Mouse (Mus musculus): ENCODE data around the gene Sipa1l2. TPM values are rescaled to one million over a fixed set of nuclear protein-coding genes. Genes with fewer than 3 reads are reported as not detected.

Sipa1l2 gene
- polyA plus RNA-seq, 1 experiment, result 6.5 TPM

DNA sequence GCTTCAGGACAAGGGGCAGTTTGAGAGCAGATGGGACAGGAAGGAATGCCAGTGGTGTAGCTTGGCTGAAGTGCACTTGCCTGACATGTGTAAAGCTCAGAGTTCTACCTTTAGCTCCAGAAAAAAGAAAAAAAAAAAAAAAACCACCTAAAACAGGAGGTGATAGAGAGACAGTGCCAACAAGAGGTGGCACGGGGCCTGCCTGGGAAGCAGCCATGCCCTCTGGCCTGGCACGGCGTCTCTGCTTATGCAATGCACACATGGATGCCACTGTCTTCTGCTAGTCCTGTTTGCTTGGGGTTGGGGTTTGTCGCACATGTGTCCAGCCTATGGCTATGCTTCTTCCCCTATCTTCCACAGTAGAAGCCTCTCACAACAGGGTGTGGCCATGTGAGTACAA, 2.6 kb upstream of the Sipa1l2 start:
- Histone ChIP-seq H3K79me3 (ENCODE audit: low read depth) (peaks cover 2% of the 10 kb centered on the region), H3K27me3 (ENCODE audit: control insufficient read depth, insufficient read depth, insufficient read length) (no peaks in the 10 kb centered on the region), H3K79me2 (ENCODE audit: control insufficient read depth, insufficient read depth) (peaks cover 5% of the 10 kb centered on the region), H3K36me3 (ENCODE audit: control insufficient read depth, insufficient read depth) (no peaks in the 10 kb centered on the region), H3K4me3 (ENCODE audit: insufficient read depth, poor library complexity, severe bottlenecking) (no peak overlapping the region), H3ac (ENCODE audit: control insufficient read depth, insufficient read length, low read depth) (no peak overlapping the region)
- TF ChIP-seq CEBPB (IDR thresholded peaks at IDR 0.05; ENCODE audit: low read depth) (no peak), CTCF (IDR thresholded peaks at IDR 0.05; ENCODE audit: control insufficient read depth, insufficient read depth, insufficient read length) (no peak), MYOD1 (IDR thresholded peaks at IDR 0.05; ENCODE audit: control insufficient read depth, insufficient read length, low read depth) (no peak), FOSL1 (IDR thresholded peaks at IDR 0.05; ENCODE audit: insufficient read depth, low read length, poor library complexity, severe bottlenecking) (no peak), MAX (IDR thresholded peaks at IDR 0.05) (no peak), USF1 (IDR thresholded peaks at IDR 0.05; ENCODE audit: low read depth) (no peak), MYOG (IDR thresholded peaks at IDR 0.05; ENCODE audit: control insufficient read depth, extremely low read depth, insufficient read length) (no peak)

DNA sequence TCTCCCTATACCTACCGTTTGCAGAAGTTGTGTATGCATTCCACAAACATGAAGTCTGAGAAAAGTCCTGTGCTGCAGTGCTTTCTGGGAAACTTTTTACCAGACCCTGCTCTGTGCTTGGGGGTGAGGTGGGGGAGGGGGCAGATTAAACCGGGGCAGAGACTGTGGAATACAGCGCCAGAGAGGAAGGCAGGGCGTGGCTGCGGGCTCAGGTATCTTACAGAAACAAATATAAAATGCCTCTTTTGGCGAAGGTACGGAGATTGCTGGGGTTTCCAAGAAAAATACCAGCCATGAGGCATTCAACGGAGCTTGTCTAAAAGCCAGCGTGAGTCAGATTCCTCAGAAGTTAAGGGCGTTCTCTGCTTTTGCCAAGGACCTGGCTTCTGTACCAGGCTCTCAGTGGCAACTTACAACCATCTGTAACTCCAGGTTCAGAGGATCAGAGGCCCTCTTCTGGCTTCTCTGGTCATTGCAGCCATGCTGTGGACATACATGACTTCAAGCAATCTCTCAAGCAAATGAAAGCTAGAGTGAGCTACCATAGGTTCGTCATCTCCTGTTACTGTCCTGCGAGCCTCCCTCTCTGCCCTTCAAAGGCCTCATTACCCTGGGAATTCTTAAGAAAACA, 1.3 kb upstream of the Sipa1l2 start:
- Histone ChIP-seq H3K79me2 (ENCODE audit: control insufficient read depth, insufficient read depth) (peaks cover 5% of the 10 kb centered on the region), H3K79me3 (ENCODE audit: low read depth) (peaks cover 2% of the 10 kb centered on the region), H3ac (ENCODE audit: control insufficient read depth, insufficient read length, low read depth) (no peak overlapping the region), H3K4me3 (ENCODE audit: insufficient read depth, poor library complexity, severe bottlenecking) (no peak overlapping the region), H3K27me3 (ENCODE audit: control insufficient read depth, insufficient read depth, insufficient read length) (no peaks in the 10 kb centered on the region), H3K36me3 (ENCODE audit: control insufficient read depth, insufficient read depth) (no peaks in the 10 kb centered on the region)
- no peak for TF ChIP-seq MYOG (IDR thresholded peaks at IDR 0.05; ENCODE audit: control insufficient read depth, extremely low read depth, insufficient read length)
- no peak for TF ChIP-seq MYOD1 (IDR thresholded peaks at IDR 0.05; ENCODE audit: control insufficient read depth, insufficient read length, low read depth)
- TF ChIP-seq FOSL1 (IDR thresholded peaks at IDR 0.05; ENCODE audit: insufficient read depth, low read length, poor library complexity, severe bottlenecking), result no peak
- TF ChIP-seq CEBPB (IDR thresholded peaks at IDR 0.05; ENCODE audit: low read depth), result no peak
- TF ChIP-seq CTCF (IDR thresholded peaks at IDR 0.05; ENCODE audit: control insufficient read depth, insufficient read depth, insufficient read length), result no peak
- no peak for TF ChIP-seq USF1 (IDR thresholded peaks at IDR 0.05; ENCODE audit: low read depth)
- no peak for TF ChIP-seq MAX (IDR thresholded peaks at IDR 0.05)

DNA sequence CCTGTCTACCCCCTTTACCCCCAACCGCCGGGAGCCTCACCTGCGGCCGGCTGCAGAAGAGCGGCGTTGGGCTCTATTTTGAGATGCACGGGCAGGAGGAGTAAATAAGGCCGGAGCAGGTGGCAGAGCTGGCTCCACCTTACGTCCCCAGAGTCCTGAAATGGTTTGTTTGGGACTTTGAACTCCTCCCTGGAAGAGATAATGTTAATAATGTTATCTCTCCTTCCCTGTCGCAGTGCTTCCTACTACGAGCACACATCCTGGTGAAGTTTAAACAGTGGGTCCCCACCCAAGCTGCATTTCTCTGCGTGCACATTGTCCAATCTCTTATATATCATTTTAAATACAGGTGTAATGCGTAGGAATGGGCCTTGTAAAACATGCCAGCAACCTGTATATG, 781 bp upstream of the Sipa1l2 start:
- no peak for TF ChIP-seq MYOD1 (IDR thresholded peaks at IDR 0.05; ENCODE audit: control insufficient read depth, insufficient read length, low read depth)
- TF ChIP-seq FOSL1 (IDR thresholded peaks at IDR 0.05; ENCODE audit: insufficient read depth, low read length, poor library complexity, severe bottlenecking), result no peak
- TF ChIP-seq USF1 (IDR thresholded peaks at IDR 0.05; ENCODE audit: low read depth), result no peak
- no peak for TF ChIP-seq CEBPB (IDR thresholded peaks at IDR 0.05; ENCODE audit: low read depth)
- TF ChIP-seq CTCF (IDR thresholded peaks at IDR 0.05; ENCODE audit: control insufficient read depth, insufficient read depth, insufficient read length), result no peak
- TF ChIP-seq MAX (IDR thresholded peaks at IDR 0.05), result no peak
- no peak for TF ChIP-seq MYOG (IDR thresholded peaks at IDR 0.05; ENCODE audit: control insufficient read depth, extremely low read depth, insufficient read length)
- H3K27me3 ChIP-seq (ENCODE audit: control insufficient read depth, insufficient read depth, insufficient read length), result no peaks in the 10 kb centered on the region
- H3ac ChIP-seq (ENCODE audit: control insufficient read depth, insufficient read length, low read depth), result peak overlapping the region; percentile 82
- no peaks in the 10 kb centered on the region for H3K36me3 ChIP-seq (ENCODE audit: control insufficient read depth, insufficient read depth)
- H3K79me3 ChIP-seq (ENCODE audit: low read depth), result peaks cover 2% of the 10 kb centered on the region
- H3K79me2 ChIP-seq (ENCODE audit: control insufficient read depth, insufficient read depth), result peaks cover 5% of the 10 kb centered on the region
- H3K4me3 ChIP-seq (ENCODE audit: insufficient read depth, poor library complexity, severe bottlenecking), result no peak overlapping the region

DNA sequence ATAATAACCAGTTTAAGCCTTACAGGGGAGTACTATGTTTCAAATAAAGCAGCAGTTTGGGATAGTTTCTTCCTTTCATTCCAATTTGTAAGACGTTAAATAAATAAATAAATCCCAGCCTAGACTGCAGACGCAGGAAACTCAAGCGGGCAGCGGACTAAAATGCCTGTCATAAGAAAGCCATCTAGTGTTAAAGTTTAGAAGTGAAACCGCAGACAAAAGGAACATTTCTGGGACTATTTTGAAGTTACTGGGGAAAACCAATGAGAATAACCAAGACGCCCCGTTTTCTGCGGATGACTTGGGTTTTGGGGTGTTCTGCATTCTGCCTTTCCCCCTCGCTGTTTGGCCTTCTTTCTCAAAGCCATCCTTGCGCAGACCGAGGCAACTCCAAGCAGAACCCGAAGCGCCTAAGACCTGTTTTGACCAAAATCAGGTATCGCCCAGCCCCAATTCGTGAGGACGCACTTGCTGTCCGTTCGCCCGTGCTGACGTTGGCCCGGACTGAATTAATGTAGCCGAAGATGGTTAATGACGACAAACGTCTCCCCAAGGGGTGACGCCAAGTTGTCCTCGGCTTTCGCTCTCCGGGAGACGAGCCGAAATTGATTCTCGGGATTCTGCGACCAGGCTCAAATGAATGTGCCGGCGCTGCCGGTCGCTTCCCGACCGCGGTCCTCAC, 616 bp downstream of the Sipa1l2 start:
- H3ac ChIP-seq (ENCODE audit: control insufficient read depth, insufficient read length, low read depth), result peak overlapping the region; percentile 81
- H3K27me3 ChIP-seq (ENCODE audit: control insufficient read depth, insufficient read depth, insufficient read length), result no peaks in the 10 kb centered on the region

DNA sequence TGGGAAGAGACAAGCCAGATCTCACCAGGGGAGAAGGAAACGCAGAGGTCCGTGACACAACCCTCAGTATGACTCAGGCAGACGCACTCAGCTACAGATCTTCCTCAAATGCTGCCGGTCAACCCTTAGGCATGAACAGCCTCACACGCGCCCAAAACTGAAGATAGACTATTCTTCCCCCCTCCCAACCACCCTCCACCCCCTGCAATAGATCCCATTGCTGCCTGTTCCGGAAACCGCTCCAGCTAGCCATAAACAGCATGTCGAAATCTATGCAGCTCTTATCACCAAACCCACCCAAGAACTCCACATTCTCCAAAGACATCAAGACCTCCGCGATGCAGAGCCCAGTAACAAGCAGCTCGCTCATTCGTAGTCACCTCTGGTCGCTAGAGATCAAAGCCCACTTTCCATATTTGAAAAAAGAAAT, 1.2 kb downstream of the Sipa1l2 start:
- TF ChIP-seq MYOD1 (IDR thresholded peaks at IDR 0.05; ENCODE audit: control insufficient read depth, insufficient read length, low read depth) (no peak), MAX (IDR thresholded peaks at IDR 0.05) (no peak), CEBPB (IDR thresholded peaks at IDR 0.05; ENCODE audit: low read depth) (no peak), USF1 (IDR thresholded peaks at IDR 0.05; ENCODE audit: low read depth) (no peak), CTCF (IDR thresholded peaks at IDR 0.05; ENCODE audit: control insufficient read depth, insufficient read depth, insufficient read length) (no peak), MYOG (IDR thresholded peaks at IDR 0.05; ENCODE audit: control insufficient read depth, extremely low read depth, insufficient read length) (no peak), FOSL1 (IDR thresholded peaks at IDR 0.05; ENCODE audit: insufficient read depth, low read length, poor library complexity, severe bottlenecking) (no peak)
- no peaks in the 10 kb centered on the region for H3K27me3 ChIP-seq (ENCODE audit: control insufficient read depth, insufficient read depth, insufficient read length)
- H3K79me3 ChIP-seq (ENCODE audit: low read depth), result peaks cover 2% of the 10 kb centered on the region
- H3K4me3 ChIP-seq (ENCODE audit: insufficient read depth, poor library complexity, severe bottlenecking), result peak overlapping the region; percentile 46
- H3K79me2 ChIP-seq (ENCODE audit: control insufficient read depth, insufficient read depth), result peaks cover 5% of the 10 kb centered on the region
- peak overlapping the region; percentile 18 for H3ac ChIP-seq (ENCODE audit: control insufficient read depth, insufficient read length, low read depth)
- no peaks in the 10 kb centered on the region for H3K36me3 ChIP-seq (ENCODE audit: control insufficient read depth, insufficient read depth)

More for the DNA sequence above, 616 bp downstream of the Sipa1l2 start:
- Histone ChIP-seq H3K79me3 (ENCODE audit: low read depth) (peaks cover 2% of the 10 kb centered on the region), H3K79me2 (ENCODE audit: control insufficient read depth, insufficient read depth) (peaks cover 5% of the 10 kb centered on the region), H3K4me3 (ENCODE audit: insufficient read depth, poor library complexity, severe bottlenecking) (peak overlapping the region; percentile 46), H3K36me3 (ENCODE audit: control insufficient read depth, insufficient read depth) (no peaks in the 10 kb centered on the region)
- no peak for TF ChIP-seq USF1 (IDR thresholded peaks at IDR 0.05; ENCODE audit: low read depth)
- TF ChIP-seq MAX (IDR thresholded peaks at IDR 0.05), result no peak
- no peak for TF ChIP-seq CTCF (IDR thresholded peaks at IDR 0.05; ENCODE audit: control insufficient read depth, insufficient read depth, insufficient read length)
- no peak for TF ChIP-seq MYOD1 (IDR thresholded peaks at IDR 0.05; ENCODE audit: control insufficient read depth, insufficient read length, low read depth)
- TF ChIP-seq FOSL1 (IDR thresholded peaks at IDR 0.05; ENCODE audit: insufficient read depth, low read length, poor library complexity, severe bottlenecking), result no peak
- no peak for TF ChIP-seq MYOG (IDR thresholded peaks at IDR 0.05; ENCODE audit: control insufficient read depth, extremely low read depth, insufficient read length)
- TF ChIP-seq CEBPB (IDR thresholded peaks at IDR 0.05; ENCODE audit: low read depth), result no peak
